Mouse (Mus musculus): ENCODE data around the gene Rasl12. TPM values are rescaled to one million over a fixed set of nuclear protein-coding genes. Genes with fewer than 3 reads are reported as not detected.

The Rasl12 gene
- total and polyA plus RNA-seq, 3 experiments: 0.13 TPM; not detected in 2

- H3K36me3 ChIP-seq (replicated peaks in 1 of 2; ENCODE audit: control insufficient read depth in 1 of 2, insufficient read depth in 1 of 2, low read length in 1 of 2): peaks cover 57 to 91% of the 10 kb centered on the region in 2 experiments
Observed at GRCm38 (mm10) chr9:65444692-65445091, 46.4 kb downstream of the Rasl12 start.

GRCm38 (mm10) chr9:65447951-65448350 is 49.6 kb downstream of the Rasl12 start:
- peaks cover 0 to 7% of the 10 kb centered on the region in 2 experiments; a peak in 1 of 4 replicates for H3K4me1 ChIP-seq (ENCODE audit: control insufficient read depth in 1 of 2, insufficient read depth in 2 of 2)
- no peak overlapping the region for H3K4me2 ChIP-seq (ENCODE audit: insufficient read depth, low read depth, poor library complexity, severe bottlenecking)
- no peaks in the 10 kb centered on the region for H3K9me3 ChIP-seq (replicated peaks; ENCODE audit: low read length)
- dilution Hi-C loops (cut with MboI; ENCODE audit: extremely low pct_ligation_motif_present, extremely low pct_unique_long_range_greater_than_20kb, low sequenced_read_pairs): no loop called here
- no peaks in the 10 kb centered on the region for H3K79me2 ChIP-seq (replicated peaks; ENCODE audit: control insufficient read depth, extremely low read depth, insufficient read depth, poor library complexity, severe bottlenecking)
- no peak overlapping the region; the same call in 1 of the 2 replicates for H3K27ac ChIP-seq (ENCODE audit: insufficient read depth, low read depth)
- TF ChIP-seq ZKSCAN1 (IDR thresholded peaks at IDR 0.05; ENCODE audit: borderline replicate concordance, low read depth, low read length): no peak
- no peak for TF ChIP-seq JUND (conservative IDR thresholded peaks at IDR 0.05; ENCODE audit: low read depth, low read length)
- TF ChIP-seq IRF4 (IDR thresholded peaks at IDR 0.05; ENCODE audit: low read depth, low read length): no peak
- no peak for TF ChIP-seq NRF1 (IDR thresholded peaks at IDR 0.05; ENCODE audit: low read depth, low read length)
- H3K27me3 ChIP-seq (replicated peaks): no peaks in the 10 kb centered on the region
- no peak overlapping the region for H3K9ac ChIP-seq (ENCODE audit: insufficient read depth, low read depth)
- DNase-seq (ENCODE audit: extremely low read depth): no peak
- H3K4me3 ChIP-seq (replicated peaks in 1 of 3; ENCODE audit: low read depth in 2 of 3, low read length in 2 of 3, poor library complexity in 1 of 3): no peak overlapping the region
- H3K36me3 ChIP-seq (replicated peaks in 1 of 2; ENCODE audit: control insufficient read depth in 1 of 2, insufficient read depth in 1 of 2, low read length in 1 of 2): peaks cover 59 to 92% of the 10 kb centered on the region in 2 experiments
- in situ Hi-C loops (cut with MboI; ENCODE audit: low pct_ligation_motif_present, low pct_unique_long_range_greater_than_20kb, low sequenced_read_pairs): loop anchor here (10.0 kb wide), 1 partner anchor 137 kb away; the partner anchor contains the start of genes Pif1 and Plekho2

More at GRCm38 (mm10) chr9:65444692-65445091, 46.4 kb downstream of the Rasl12 start:
- TF ChIP-seq CTCF (conservative IDR thresholded peaks at IDR 0.05 in 1 of 2, IDR thresholded peaks at IDR 0.05 in 1 of 2; ENCODE audit: low read depth in 2 of 2, low read length in 2 of 2) (peak in 1 of 2 experiments; percentile 36; a peak in 2 of 4 replicates), MAX (IDR thresholded peaks at IDR 0.05; ENCODE audit: low read length) (no peak), RAD21 (IDR thresholded peaks at IDR 0.05; ENCODE audit: low read depth, low read length) (peak; percentile 9)
- Histone ChIP-seq H3K27me3 (replicated peaks) (no peaks in the 10 kb centered on the region), H3K4me3 (replicated peaks in 1 of 3; ENCODE audit: low read depth in 2 of 3, low read length in 2 of 3, poor library complexity in 1 of 3) (no peak overlapping the region), H3K4me1 (ENCODE audit: control insufficient read depth in 1 of 2, insufficient read depth in 2 of 2) (peaks cover 0 to 7% of the 10 kb centered on the region in 2 experiments; a peak in 1 of 4 replicates), H3K9me3 (replicated peaks; ENCODE audit: low read length) (no peaks in the 10 kb centered on the region), H3K27ac (ENCODE audit: insufficient read depth, low read depth) (no peak overlapping the region), H3K4me2 (ENCODE audit: insufficient read depth, low read depth, poor library complexity, severe bottlenecking) (no peak overlapping the region), H3K9ac (ENCODE audit: insufficient read depth, low read depth) (no peak overlapping the region), H3K79me2 (replicated peaks; ENCODE audit: control insufficient read depth, extremely low read depth, insufficient read depth, poor library complexity, severe bottlenecking) (no peaks in the 10 kb centered on the region)
- in situ Hi-C loops (cut with MboI; ENCODE audit: low pct_ligation_motif_present, low pct_unique_long_range_greater_than_20kb, low sequenced_read_pairs) (loop anchor here (10.0 kb wide), 1 partner anchor 140 kb away; the partner anchor contains the start of genes Pif1 and Plekho2), dilution Hi-C loops (cut with MboI; ENCODE audit: extremely low pct_ligation_motif_present, extremely low pct_unique_long_range_greater_than_20kb, low sequenced_read_pairs) (no loop called here)
- DNase-seq (ENCODE audit: extremely low read depth): no peak

- no peak for TF ChIP-seq HCFC1 (IDR thresholded peaks at IDR 0.05; ENCODE audit: low read depth, low read length)
- no peak for TF ChIP-seq RCOR1 (conservative IDR thresholded peaks at IDR 0.05; ENCODE audit: low read depth, low read length)
- TF ChIP-seq JUN (IDR thresholded peaks at IDR 0.05; ENCODE audit: insufficient read depth, low read depth, low read length): no peak
- TF ChIP-seq MYC (IDR thresholded peaks at IDR 0.05; ENCODE audit: low read depth, low read length): no peak
- no peak for TF ChIP-seq CHD1 (IDR thresholded peaks at IDR 0.05; ENCODE audit: low read depth, low read length)
- TF ChIP-seq EP300 (IDR thresholded peaks at IDR 0.05; ENCODE audit: low read length): no peak
- TF ChIP-seq SMC3 (IDR thresholded peaks at IDR 0.05; ENCODE audit: low read depth, low read length): no peak
- no peak for TF ChIP-seq MAX (IDR thresholded peaks at IDR 0.05; ENCODE audit: low read length)
- no peak for TF ChIP-seq MXI1 (IDR thresholded peaks at IDR 0.05; ENCODE audit: low read depth, low read length)
- TF ChIP-seq CTCF (conservative IDR thresholded peaks at IDR 0.05 in 1 of 2, IDR thresholded peaks at IDR 0.05 in 1 of 2; ENCODE audit: low read depth in 2 of 2, low read length in 2 of 2): no peak
- TF ChIP-seq E2F4 (IDR thresholded peaks at IDR 0.05; ENCODE audit: insufficient replicate concordance, low read depth, low read length): no peak
- no peak for TF ChIP-seq SIN3A (IDR thresholded peaks at IDR 0.05; ENCODE audit: low read length)
- TF ChIP-seq GABPA (IDR thresholded peaks at IDR 0.05; ENCODE audit: insufficient replicate concordance, low read depth, low read length): no peak
- no peak for TF ChIP-seq POLR2AphosphoS2 (IDR thresholded peaks at IDR 0.05; ENCODE audit: low read depth, low read length)
- TF ChIP-seq ZC3H11A (IDR thresholded peaks at IDR 0.05; ENCODE audit: low read depth, low read length): no peak
- no peak for TF ChIP-seq USF1 (IDR thresholded peaks at IDR 0.05; ENCODE audit: low read depth, low read length)
- no peak for TF ChIP-seq POLR2A (IDR thresholded peaks at IDR 0.05; ENCODE audit: low read depth, low read length)
- TF ChIP-seq ZNF384 (IDR thresholded peaks at IDR 0.05; ENCODE audit: low read depth, low read length): no peak
- no peak for TF ChIP-seq CHD2 (IDR thresholded peaks at IDR 0.05; ENCODE audit: low read length)
- no peak for TF ChIP-seq ZKSCAN1 (IDR thresholded peaks at IDR 0.05; ENCODE audit: borderline replicate concordance, low read depth, low read length)
- Histone ChIP-seq H3K27me3 (replicated peaks) (no peaks in the 10 kb centered on the region), H3K9me3 (replicated peaks; ENCODE audit: low read length) (no peaks in the 10 kb centered on the region), H3K27ac (ENCODE audit: insufficient read depth, low read depth) (no peak overlapping the region), H3K4me2 (ENCODE audit: insufficient read depth, low read depth, poor library complexity, severe bottlenecking) (no peak overlapping the region), H3K9ac (ENCODE audit: insufficient read depth, low read depth) (no peak overlapping the region), H3K36me3 (replicated peaks in 1 of 2; ENCODE audit: control insufficient read depth in 1 of 2, insufficient read depth in 1 of 2, low read length in 1 of 2) (peaks cover 0 to 9% of the 10 kb centered on the region in 2 experiments), H3K79me2 (replicated peaks; ENCODE audit: control insufficient read depth, extremely low read depth, insufficient read depth, poor library complexity, severe bottlenecking) (peaks cover 10% of the 10 kb centered on the region), H3K4me1 (ENCODE audit: control insufficient read depth in 1 of 2, insufficient read depth in 2 of 2) (peaks cover 5 to 21% of the 10 kb centered on the region in 2 experiments), H3K4me3 (replicated peaks in 1 of 3; ENCODE audit: low read depth in 2 of 3, low read length in 2 of 3, poor library complexity in 1 of 3) (no peak overlapping the region)
- in situ Hi-C loops (cut with MboI; ENCODE audit: low pct_ligation_motif_present, low pct_unique_long_range_greater_than_20kb, low sequenced_read_pairs): no loop called here
- dilution Hi-C loops (cut with MboI; ENCODE audit: extremely low pct_ligation_motif_present, extremely low pct_unique_long_range_greater_than_20kb, low sequenced_read_pairs): no loop called here
- no peak for DNase-seq (ENCODE audit: extremely low read depth)
Observed at GRCm38 (mm10) chr9:65458975-65459374, 60.7 kb downstream of the Rasl12 start.

Data from CH12.LX (cell line).